Mouse (Mus musculus): ENCODE results near the gene Arhgef38. TPM values are rescaled to one million over a fixed set of nuclear protein-coding genes. Genes with fewer than 3 reads are reported as not detected.

Arhgef38 gene
- not detected in 2 replicates for polyA plus RNA-seq (2012; rRNA removed)

GRCm38 (mm10) chr3:133234821-133235295 lies at the start of gene Arhgef38:
Gene Arhgef38, minus strand, starts transcription at chr3:133234949.
- DNase-seq (ENCODE audit: low spot score), result no peak

GRCm38 (mm10) chr3:133271887-133272286 lies 37.1 kb upstream of the Arhgef38 start:
- DNase-seq (ENCODE audit: low spot score), result no peak

GRCm38 (mm10) chr3:133258860-133259259 lies 24.1 kb upstream of the Arhgef38 start:
- no peak for DNase-seq (ENCODE audit: low spot score)

DNA sequence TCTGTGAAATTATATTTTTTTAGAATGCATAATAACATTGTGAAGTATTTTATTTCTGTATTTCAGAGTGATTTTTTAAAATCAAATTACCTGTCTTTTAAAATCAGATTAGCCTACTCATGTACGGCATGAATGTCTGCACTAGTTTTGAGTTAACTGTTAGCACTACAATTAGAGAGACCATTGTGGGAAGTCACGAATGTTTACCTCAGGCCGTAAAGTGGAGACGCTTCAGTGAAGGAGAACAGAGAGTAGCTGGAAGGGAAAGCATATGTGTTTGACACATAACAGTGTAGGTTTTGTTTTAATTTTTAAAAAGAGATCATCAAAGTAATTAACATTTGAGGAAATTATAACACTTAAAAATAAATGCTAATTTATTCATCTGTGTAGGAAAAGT lies 21.1 kb upstream of the Arhgef38 start:
- no peak for DNase-seq (ENCODE audit: low spot score)

- no peak for DNase-seq (ENCODE audit: low spot score)
Measured at GRCm38 (mm10) chr3:133244027-133244426, 9.3 kb upstream of the Arhgef38 start.

DNA sequence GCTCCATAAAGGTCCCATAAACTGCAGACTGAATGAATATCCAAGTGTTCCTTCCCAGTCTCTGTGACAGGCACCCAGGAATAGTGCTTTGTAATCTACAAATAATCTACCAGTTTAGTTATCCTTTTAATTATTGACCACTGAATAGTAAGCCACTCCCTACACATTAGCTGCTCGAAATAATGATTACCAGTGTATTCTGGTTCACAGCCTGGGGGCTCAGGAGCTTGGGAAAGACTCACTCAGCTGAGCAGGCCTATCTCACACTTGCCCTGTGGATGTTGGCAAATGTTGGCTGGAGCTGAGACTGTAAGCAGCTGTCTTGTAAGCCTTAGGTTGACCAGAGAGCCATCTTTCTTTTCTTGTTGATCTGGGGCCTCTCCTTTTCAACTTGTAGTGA lies 7.2 kb upstream of the Arhgef38 start:
- DNase-seq (ENCODE audit: low spot score), result no peak

- no peak for DNase-seq (ENCODE audit: low spot score)
Measured at GRCm38 (mm10) chr3:133233993-133234392, 756 bp downstream of the Arhgef38 start.

GRCm38 (mm10) chr3:133230427-133230826 lies 4.3 kb downstream of the Arhgef38 start:
- DNase-seq (ENCODE audit: low spot score), result no peak

- DNase-seq (ENCODE audit: low spot score), result no peak
Measured at GRCm38 (mm10) chr3:133229594-133229993, 5.2 kb downstream of the Arhgef38 start.

DNA sequence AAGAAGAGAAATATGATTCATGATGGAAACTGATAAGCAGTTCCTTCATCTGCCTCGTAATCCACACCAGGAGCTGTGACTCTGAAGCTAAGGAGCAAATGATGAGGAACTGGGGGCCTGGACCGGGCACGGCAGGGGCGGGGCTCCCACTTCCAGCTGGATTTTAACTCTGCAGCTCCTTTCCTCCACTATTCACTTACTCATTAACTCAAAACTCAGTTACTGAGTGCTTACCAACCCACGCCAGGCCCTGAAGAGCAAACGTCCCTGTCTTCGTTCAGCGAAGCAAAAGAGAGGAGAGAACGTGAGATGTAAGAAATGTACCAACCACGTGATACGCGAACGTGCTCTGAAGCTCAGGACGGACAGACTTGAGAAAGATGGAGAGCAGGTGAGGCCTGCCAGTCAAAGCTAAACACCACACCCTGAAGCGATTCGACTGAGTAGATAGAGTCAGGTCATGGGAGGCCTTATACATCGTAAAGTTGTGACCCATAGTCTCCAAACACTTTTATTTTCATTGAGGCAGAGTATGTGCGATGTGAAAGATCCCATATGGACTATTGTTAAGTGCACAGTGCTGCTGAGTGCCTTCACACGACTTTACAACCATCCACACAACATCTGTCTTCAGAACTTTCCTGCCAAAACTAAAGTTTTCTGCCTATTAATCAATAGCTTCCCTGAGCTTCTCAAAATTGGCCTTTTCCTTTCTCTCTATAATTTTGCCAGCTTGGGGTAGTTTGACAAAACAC lies 7.3 kb downstream of the Arhgef38 start:
- no peak for DNase-seq (ENCODE audit: low spot score)

DNA sequence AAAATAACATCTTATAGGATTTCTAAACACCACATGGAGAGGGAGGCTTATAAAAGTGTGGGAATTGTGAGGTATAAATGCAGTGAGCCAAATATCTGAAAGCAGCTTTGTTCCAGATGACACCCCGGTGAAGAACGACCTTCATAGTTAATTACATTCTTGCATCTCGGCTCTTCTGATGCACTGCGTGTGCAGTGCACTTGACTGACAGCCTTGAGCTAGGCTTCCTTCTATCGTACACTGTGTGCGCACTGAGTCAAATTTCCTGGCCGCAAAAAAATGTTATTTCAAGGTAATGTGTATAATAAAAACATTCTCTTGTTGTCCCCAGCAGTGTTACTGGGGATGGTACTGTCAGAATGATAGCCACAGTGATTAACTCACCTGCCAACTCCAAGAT lies 16.2 kb downstream of the Arhgef38 start:
- no peak for DNase-seq (ENCODE audit: low spot score)

DNA sequence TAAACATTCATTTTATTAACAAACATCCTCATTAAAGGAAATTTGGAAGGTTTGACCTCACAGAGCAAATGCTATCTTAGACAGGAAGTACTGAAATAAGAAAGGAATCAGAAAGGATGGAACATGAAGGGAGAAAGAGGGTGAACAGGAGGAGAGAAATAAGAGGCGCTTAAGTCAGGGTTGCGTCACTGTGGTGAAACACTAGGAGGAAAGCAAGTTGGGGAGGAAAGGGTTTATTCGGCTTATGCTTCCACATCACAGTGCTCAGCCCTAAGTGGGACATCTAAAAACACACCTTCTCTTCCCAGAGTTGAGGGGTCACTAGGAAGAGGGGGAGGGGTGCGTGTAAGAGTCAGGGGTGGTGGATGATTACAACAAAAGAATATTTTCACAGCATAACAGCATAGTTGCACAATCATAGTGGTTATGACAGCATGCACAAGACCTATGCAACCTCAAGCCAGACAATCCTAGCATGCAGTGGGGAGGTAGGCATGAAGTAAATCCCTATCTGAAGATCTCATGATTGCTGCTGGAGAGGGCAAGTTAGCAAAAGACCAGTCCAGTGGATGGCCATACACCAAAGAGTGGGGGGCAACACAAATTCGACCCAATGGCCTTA lies 19.4 kb downstream of the Arhgef38 start:
- DNase-seq (ENCODE audit: low spot score), result no peak

- DNase-seq (ENCODE audit: low spot score), result no peak
Measured at GRCm38 (mm10) chr3:133213434-133214114, 21.2 kb downstream of the Arhgef38 start.

DNA sequence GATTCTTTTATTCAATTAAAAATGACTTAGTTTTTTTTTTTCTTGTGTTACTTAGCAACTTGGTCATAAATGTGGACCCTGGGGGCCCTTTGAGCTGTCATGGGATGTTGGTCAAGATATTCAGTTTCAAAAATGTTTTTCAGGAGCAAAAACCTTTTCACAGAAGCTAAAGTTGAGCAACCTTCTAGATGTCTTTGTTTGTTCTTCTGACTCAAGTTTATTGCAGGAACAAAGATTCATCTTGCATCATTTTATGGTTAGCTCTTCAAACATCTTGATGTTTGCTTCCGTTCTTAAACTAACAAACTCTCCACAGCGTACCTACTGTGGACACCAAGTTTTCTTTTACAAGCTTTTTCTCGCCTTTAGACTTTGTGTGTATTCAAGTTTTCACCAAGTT lies 23.4 kb downstream of the Arhgef38 start:
- DNase-seq (ENCODE audit: low spot score), result no peak

- no peak for DNase-seq (ENCODE audit: low spot score)
Measured at GRCm38 (mm10) chr3:133203713-133204112, 31.0 kb downstream of the Arhgef38 start.

DNA sequence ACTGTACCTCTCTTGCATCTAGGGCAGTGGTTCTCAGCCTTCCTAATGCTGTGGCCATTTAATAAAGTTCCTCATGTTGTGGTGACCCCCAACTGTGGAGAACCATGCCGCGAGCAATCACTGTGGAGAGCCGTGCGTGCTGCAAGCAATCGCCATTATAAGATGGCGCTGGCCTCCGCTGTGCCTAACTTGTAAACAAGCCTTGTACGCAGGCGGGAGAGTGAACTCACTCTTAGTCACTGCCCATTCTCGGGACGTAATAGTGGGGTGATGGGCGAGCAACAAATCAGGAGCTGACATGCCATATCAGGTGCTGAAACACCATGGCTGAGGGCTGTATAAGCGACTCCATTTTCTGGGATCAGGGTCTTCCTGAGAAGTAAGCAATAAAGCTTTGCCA lies 32.6 kb downstream of the Arhgef38 start:
- no peak for DNase-seq (ENCODE audit: low spot score)

DNA sequence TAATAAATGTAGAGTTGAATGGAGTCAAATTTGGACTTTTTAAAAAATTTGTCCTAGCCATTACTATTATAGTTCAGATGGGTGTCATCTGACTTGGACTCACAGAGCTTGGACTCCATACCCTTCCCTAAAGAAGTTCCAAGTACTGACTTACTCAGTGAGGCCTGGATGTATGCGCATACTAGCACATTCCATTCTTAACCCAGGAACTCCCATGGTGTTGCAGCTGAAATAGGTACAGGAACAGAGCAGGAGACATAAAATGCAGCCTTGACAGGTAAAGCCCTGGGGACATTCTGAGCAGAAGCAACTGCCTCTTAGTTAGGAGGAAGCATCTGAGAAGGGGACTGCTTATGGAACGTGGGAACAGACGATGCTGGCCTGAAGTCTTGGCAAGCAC lies 45.8 kb downstream of the Arhgef38 start:
- DNase-seq (ENCODE audit: low spot score), result no peak

- no peak for DNase-seq (ENCODE audit: low spot score)
Measured at GRCm38 (mm10) chr3:133187524-133187923, 47.2 kb downstream of the Arhgef38 start.

DNA sequence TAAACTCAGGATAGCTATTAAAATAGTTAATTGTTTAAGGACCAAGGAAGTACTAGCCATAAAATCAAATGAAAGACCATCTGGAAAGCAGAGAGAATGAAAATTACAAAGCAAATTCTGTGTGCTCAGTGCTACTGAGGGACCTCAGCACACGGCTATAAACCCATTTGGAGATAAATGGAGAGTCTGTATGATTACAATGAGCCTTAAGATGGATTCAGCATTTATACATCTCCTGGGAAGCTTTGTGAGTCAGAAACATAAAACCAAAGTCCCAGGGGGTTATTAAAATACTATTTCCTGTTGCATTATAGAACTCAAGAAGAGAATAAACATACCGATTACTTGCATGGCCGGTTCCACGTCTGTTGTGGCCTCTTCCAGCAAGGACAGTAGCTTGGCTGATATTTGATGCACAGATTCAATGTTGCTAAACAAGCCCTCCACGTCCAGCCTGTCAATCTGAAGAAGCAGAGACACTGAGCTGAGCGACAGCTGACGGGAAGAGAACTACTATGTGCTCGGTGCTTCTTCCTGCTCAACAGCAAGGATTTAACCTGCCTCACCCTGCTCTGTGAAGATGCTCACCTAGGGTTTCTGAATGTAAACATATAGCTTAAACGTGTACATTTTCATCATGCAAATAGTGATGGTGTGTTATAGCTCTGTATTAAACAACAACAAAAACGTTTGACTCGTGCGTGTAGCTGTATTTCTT lies 58.6 kb downstream of the Arhgef38 start:
- no peak for DNase-seq (ENCODE audit: low spot score)

GRCm38 (mm10) chr3:133172291-133172690 lies 62.5 kb downstream of the Arhgef38 start:
- no peak for DNase-seq (ENCODE audit: low spot score)

- DNase-seq (ENCODE audit: low spot score), result no peak
Measured at GRCm38 (mm10) chr3:133169737-133170136, 65.0 kb downstream of the Arhgef38 start.

DNA sequence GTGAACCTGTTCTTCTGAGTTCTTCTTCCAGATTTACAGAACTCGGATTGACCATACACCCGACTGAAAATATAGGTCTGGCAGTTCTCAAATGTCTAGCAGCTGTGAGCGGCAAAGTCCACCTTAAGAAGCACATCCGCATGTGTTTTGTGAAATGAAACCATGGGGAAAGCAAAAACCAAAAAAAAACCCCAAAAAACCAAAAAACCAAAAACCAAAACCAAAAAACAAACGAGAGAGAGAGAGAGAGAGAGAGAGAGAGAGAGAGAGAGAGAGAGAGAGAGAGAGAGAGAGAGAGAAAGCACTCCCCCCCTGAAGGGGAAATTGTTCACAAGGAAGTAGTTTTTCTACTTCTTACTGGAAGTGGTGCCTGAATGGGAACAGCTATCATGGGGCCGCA lies 67.2 kb downstream of the Arhgef38 start:
- DNase-seq (ENCODE audit: low spot score), result no peak
